ENCODE assay signal across 8 mouse cellular contexts in the genomic region with DNA sequence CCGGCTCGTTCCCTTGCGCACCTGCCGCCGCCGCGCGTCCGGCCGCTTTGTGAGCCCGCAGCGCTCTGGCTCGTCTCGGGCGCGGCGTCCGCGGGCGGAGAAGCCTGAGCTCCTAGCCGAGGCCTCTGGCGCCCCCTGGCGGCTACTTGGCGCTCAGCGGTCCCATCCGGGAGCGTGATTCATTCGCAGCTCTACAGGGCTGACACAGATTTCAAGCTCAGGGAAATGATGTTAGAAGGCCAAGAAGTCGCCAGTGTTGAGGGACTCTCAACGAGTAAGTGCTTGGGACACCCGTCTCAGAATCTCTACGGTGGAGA. TPM values are rescaled to one million over a fixed set of nuclear protein-coding genes. Genes with fewer than 3 reads are reported as not detected.
DNase-seq lines count a peak whose midpoint lies in the region; ATAC-seq lines count a peak whose summit lies in the region.

Gene Spock1, minus strand, starts transcription at position 67 of the 317 bp plus-strand sequence.

- H3K27ac ChIP-seq in intestine, embryonic 14.5 days (ENCODE audit: low read depth): no peak within 1 kb of the TSS

- DNase-seq in adrenal gland, postnatal 25 days: peak; percentile 94
- peak; percentile 88 for DNase-seq in embryo, embryonic 10 days (ENCODE audit: low spot score)
- DNase-seq in gastrocnemius, postnatal 14 days: peak; percentile 77
- DNase-seq in intestine, embryonic 14.5 days (ENCODE audit: low spot score): peak; percentile 96
- peak; percentile 78 to 95 for DNase-seq in left cerebral cortex, adult 8-10 months (ENCODE audit: low spot score in 2 of 2)
- DNase-seq in lung, postnatal 4 days: peak; percentile 81 to 83
- peak; percentile 96 for DNase-seq in right cerebral cortex, postnatal 14 days

- H3K9me3 ChIP-seq in intestine, embryonic 14.5 days (ENCODE audit: control insufficient read depth, low read length): no peaks in the 10 kb centered on the region

- H3K4me3 ChIP-seq in intestine, embryonic 14.5 days (ENCODE audit: low read depth, low read length): peak within 1 kb of the TSS; percentile 31

- peak within 1 kb of the TSS; percentile 54 for H3K4me2 ChIP-seq in intestine, embryonic 14.5 days (ENCODE audit: low read length)

- 0 out of 2 replicates have a peak, but pooled peaks cover 6% of the 10 kb centered on the region for H3K4me1 ChIP-seq in intestine, embryonic 14.5 days (replicated peaks; ENCODE audit: control insufficient read depth, insufficient read depth, low read length)

- H3K9ac ChIP-seq in intestine, embryonic 14.5 days (ENCODE audit: low read length): 0 out of 2 replicates have a peak within 1 kb of the TSS, but pooled peaks have one; percentile 7

- ATAC-seq in intestine, embryonic 14.5 days (replicated peaks; ENCODE audit: low FRiP score, low TSS enrichment, low read depth): peak; percentile 74; the same call in 1 of the 2 replicates
- no peak for ATAC-seq in erythroblast, adult 5-6 weeks (replicated peaks; ENCODE audit: low FRiP score, poor library complexity, severe bottlenecking)

- peaks cover 17% of the 10 kb centered on the region for H3K27me3 ChIP-seq in intestine, embryonic 14.5 days (replicated peaks; ENCODE audit: control insufficient read depth, insufficient read depth, low read length)

- H3K36me3 ChIP-seq in intestine, embryonic 14.5 days (ENCODE audit: control insufficient read depth, insufficient read depth, low read length): no peaks in the 10 kb centered on the region

- intact Hi-C loops in gastrocnemius, postnatal 14 days (cut with DNase I; ENCODE audit: low total_unique reads): loop anchor here (5.0 kb wide), 1 partner anchor 626 kb away; no protein-coding TSS in a partner anchor

- WGBS in intestine, embryonic 14.5 days: 1% methylated on average over 32 of the region's 32 CpGs

RNA-seq across cellular contexts. Expression of gene Spock1, which starts in this region (rescaled TPM):
- 7.0 and 9.5 TPM in 2 replicates for total RNA-seq in adrenal gland, postnatal 25 days (2021)
- 1 to 10 TPM in 1 of 2 experiments, under 1 TPM in 1; 0.78 to 1.4 TPM for total RNA-seq in gastrocnemius, postnatal 14 days (2021)
- polyA plus RNA-seq in intestine, embryonic 14.5 days (2014; fragmentation: Nextera tagmentation; extraction: Ambion mirVana): 5.1 and 5.8 TPM in 2 replicates
- total RNA-seq in left cerebral cortex, adult 8-10 months (2022): 100 to 1,000 TPM; 237 to 285 (median 263) TPM
- total RNA-seq in erythroblast, adult 5-6 weeks (2015; ENCODE audit: low replicate concordance): not detected in 2 replicates
- not detected in 2 replicates for total RNA-seq in erythroblast, adult 5-6 weeks (2017; ENCODE audit: low replicate concordance)

Comparison
In these comparisons a context has a peak if more than half of its experiments do, and no peak if none do; other contexts are left out.
1. RNA of gene Spock1 (total RNA-seq): 237 to 285 TPM in left cerebral cortex, adult 8-10 months; 7.0 to 9.5 TPM in adrenal gland, postnatal 25 days, 0.78 to 1.4 TPM in gastrocnemius, postnatal 14 days and not detected in erythroblast, adult 5-6 weeks; every median in the first group is over 10 times any median in the second.
2. Peak in every context shown above with its lines, with median percentiles within 50 percentile points of each other: DNase-seq.